Mouse (Mus musculus) midbrain, embryonic 11.5 days (tissue): ENCODE data around the gene Kcnj1. TPM values are rescaled to one million over a fixed set of nuclear protein-coding genes. Genes with fewer than 3 reads are reported as not detected.

Source experiments
- ATAC-seq: fragments of 200-750 bp; cut with Nextera tagmentation; 2 replicates; pipeline ENCODE4 v1.8.0; 2017; ENCODE audit warnings: moderate TSS enrichment, moderate library complexity; ENCODE audit not compliant: low FRiP score
- DNase-seq: peaks from one replicate; pipeline ENCODE4 v3.0.0; 2015; ENCODE audit warnings: low spot score; ENCODE audit errors: missing footprints
- H3K27ac ChIP-seq: fragments of 300-500 bp; sonication (generic); 2 replicates; pipeline ENCODE4 v1.5.1; 2014; ENCODE audit warnings: low read depth, low read length
- H3K27me3 ChIP-seq: fragments of 300-500 bp; sonication (generic); 2 replicates; pipeline ENCODE4 v1.6.1; 2014; ENCODE audit warnings: mild to moderate bottlenecking, low read length, moderate library complexity, mixed read lengths; ENCODE audit not compliant: control insufficient read depth, insufficient read depth
- H3K36me3 ChIP-seq: fragments of 300-500 bp; sonication (generic); 2 replicates; pipeline ENCODE4 v1.6.1; 2014; ENCODE audit warnings: mild to moderate bottlenecking, low read length, moderate library complexity, mixed read lengths; ENCODE audit not compliant: control insufficient read depth, insufficient read depth
- H3K4me1 ChIP-seq: fragments of 300-500 bp; sonication (generic); 2 replicates; pipeline ENCODE4 v1.6.1; 2014; ENCODE audit warnings: low read length; ENCODE audit not compliant: control insufficient read depth, insufficient read depth
- H3K4me2 ChIP-seq: fragments of 300-500 bp; sonication (generic); 2 replicates; pipeline ENCODE4 v1.6.1; 2014; ENCODE audit warnings: mild to moderate bottlenecking, moderate library complexity
- H3K4me3 ChIP-seq: fragments of 300-500 bp; sonication (generic); 2 replicates; pipeline ENCODE4 v1.5.1; 2014; ENCODE audit warnings: low read depth, low read length
- H3K9ac ChIP-seq: fragments of 300-500 bp; sonication (generic); 2 replicates; pipeline ENCODE4 v1.6.1; 2014; ENCODE audit warnings: low read length
- H3K9me3 ChIP-seq: fragments of 300-500 bp; sonication (generic); 2 replicates; pipeline ENCODE4 v1.6.1; 2016; ENCODE audit warnings: low read length; ENCODE audit not compliant: control insufficient read depth
- WGBS: fragments of 180-500 bp; shearing (Covaris S2); extraction: QIAGEN DNeasy Blood & Tissue Kit; methylation state at CpG from one replicate; pipeline ENCODE4 v1.1.7; 2014; 5-methylcytosine and 5-hydroxymethylcytosine counted together
- polyA plus RNA-seq: library from polyadenylated mRNA; unstranded; fragments of >200 nt; fragmentation: Nextera tagmentation; extraction: Ambion mirVana; gene quantifications from 2 replicates; pipeline ENCODE4 v1.2.1, GENCODE M21; 2014

The Kcnj1 gene
- polyA plus RNA-seq: not detected in 2 replicates

- H3K27ac ChIP-seq: no peak within 1 kb of the TSS
Measured at GRCm38 (mm10) chr9:32372202-32372601, at the start of gene Kcnj1. Gene Kcnj1 (plus strand): TSS chr9:32372493.

GRCm38 (mm10) chr9:32323610-32324009, 48.7 kb upstream of the Kcnj1 start:
- H3K36me3 ChIP-seq: no peaks in the 10 kb centered on the region

More at GRCm38 (mm10) chr9:32372202-32372601, at the start of gene Kcnj1:
- Histone ChIP-seq H3K9ac (no peak within 1 kb of the TSS), H3K4me2 (no peak within 1 kb of the TSS), H3K36me3 (no peaks in the 10 kb centered on the region), H3K4me3 (no peak within 1 kb of the TSS), H3K9me3 (no peaks in the 10 kb centered on the region), H3K27me3 (no peaks in the 10 kb centered on the region), H3K4me1 (no peaks in the 10 kb centered on the region; the same call in 1 of the 2 replicates)
- 92% methylated on average over 6 of the region's 6 CpGs for WGBS
- ATAC-seq (no peak), DNase-seq (no peak)

GRCm38 (mm10) chr9:32328777-32329176, 43.5 kb upstream of the Kcnj1 start:
- Histone ChIP-seq H3K4me3 (no peak overlapping the region), H3K9ac (no peak overlapping the region), H3K36me3 (no peaks in the 10 kb centered on the region), H3K27ac (no peak overlapping the region), H3K4me2 (no peak overlapping the region), H3K9me3 (no peaks in the 10 kb centered on the region), H3K27me3 (no peaks in the 10 kb centered on the region), H3K4me1 (no peaks in the 10 kb centered on the region)
- DNase-seq (no peak), ATAC-seq (no peak)
- 91% methylated on average over 4 of the region's 4 CpGs for WGBS

More at GRCm38 (mm10) chr9:32323610-32324009, 48.7 kb upstream of the Kcnj1 start:
- Histone ChIP-seq H3K9me3 (no peaks in the 10 kb centered on the region), H3K27me3 (no peaks in the 10 kb centered on the region), H3K4me3 (no peak overlapping the region), H3K4me1 (no peaks in the 10 kb centered on the region), H3K4me2 (no peak overlapping the region), H3K9ac (no peak overlapping the region), H3K27ac (no peak overlapping the region)
- no peak for ATAC-seq
- WGBS: 78% methylated on average over 7 of the region's 7 CpGs
- DNase-seq: no peak

DNA sequence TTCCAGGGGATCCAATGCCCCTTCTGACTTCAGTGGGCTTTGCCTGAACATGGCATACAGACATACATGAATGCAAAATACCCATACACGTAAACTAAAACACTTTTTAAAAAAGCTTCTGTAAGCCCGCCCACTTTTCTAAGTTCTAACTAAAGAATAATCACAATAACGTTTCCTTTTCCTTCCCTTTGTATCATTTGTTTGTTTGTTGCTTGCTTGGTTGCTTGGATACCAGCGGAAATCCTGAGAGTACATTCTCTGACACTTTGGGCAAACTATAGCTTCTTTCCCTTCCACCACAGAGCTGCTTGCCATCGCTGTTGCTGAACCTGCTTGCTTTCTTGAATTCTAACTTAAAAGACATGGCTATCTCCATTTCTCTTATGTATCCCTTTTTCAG, 41.1 kb upstream of the Kcnj1 start:
- Histone ChIP-seq H3K4me1 (no peaks in the 10 kb centered on the region), H3K9me3 (no peaks in the 10 kb centered on the region), H3K27me3 (no peaks in the 10 kb centered on the region), H3K36me3 (no peaks in the 10 kb centered on the region), H3K4me2 (no peak overlapping the region), H3K9ac (no peak overlapping the region), H3K27ac (no peak overlapping the region), H3K4me3 (no peak overlapping the region)
- DNase-seq (no peak), ATAC-seq (no peak)
- 85% methylated on average over 5 of the region's 5 CpGs for WGBS

- H3K9me3 ChIP-seq: no peaks in the 10 kb centered on the region
- no peaks in the 10 kb centered on the region for H3K36me3 ChIP-seq
- no peaks in the 10 kb centered on the region for H3K27me3 ChIP-seq
- ATAC-seq: no peak
- no peak overlapping the region for H3K4me2 ChIP-seq
- H3K4me1 ChIP-seq: no peaks in the 10 kb centered on the region
- H3K27ac ChIP-seq: no peak overlapping the region
- H3K9ac ChIP-seq: no peak overlapping the region
- DNase-seq: no peak
- 86% methylated on average over 13 of the region's 13 CpGs for WGBS
- H3K4me3 ChIP-seq: no peak overlapping the region
Measured at GRCm38 (mm10) chr9:32335389-32336150, 36.7 kb upstream of the Kcnj1 start.

- Histone ChIP-seq H3K4me3 (no peak overlapping the region), H3K4me2 (no peak overlapping the region), H3K36me3 (no peaks in the 10 kb centered on the region), H3K27me3 (peaks cover 30% of the 10 kb centered on the region), H3K9me3 (no peaks in the 10 kb centered on the region), H3K27ac (no peak overlapping the region), H3K4me1 (peaks cover 3% of the 10 kb centered on the region; the same call in 1 of the 2 replicates), H3K9ac (no peak overlapping the region)
- no peak for ATAC-seq
- 60% methylated on average over 5 of the region's 5 CpGs for WGBS
- no peak for DNase-seq
Measured at GRCm38 (mm10) chr9:32340831-32341230, 31.5 kb upstream of the Kcnj1 start.

- no peaks in the 10 kb centered on the region for H3K36me3 ChIP-seq
- H3K4me3 ChIP-seq: no peak overlapping the region
- no peak overlapping the region for H3K4me2 ChIP-seq
- H3K9ac ChIP-seq: no peak overlapping the region
- DNase-seq (no peak), ATAC-seq (no peak)
- peaks cover 31% of the 10 kb centered on the region for H3K27me3 ChIP-seq
- H3K27ac ChIP-seq: no peak overlapping the region
- 12% methylated on average over 8 of the region's 8 CpGs for WGBS
- peaks cover 3% of the 10 kb centered on the region; the same call in 1 of the 2 replicates for H3K4me1 ChIP-seq
- no peaks in the 10 kb centered on the region for H3K9me3 ChIP-seq
Measured at GRCm38 (mm10) chr9:32342929-32343328, 29.4 kb upstream of the Kcnj1 start.

- 1% methylated on average over 19 of the region's 20 CpGs for WGBS
- peak within 1 kb of the TSS; percentile 67 for H3K4me2 ChIP-seq
- H3K4me1 ChIP-seq: peaks cover 3% of the 10 kb centered on the region; the same call in 1 of the 2 replicates
- H3K9me3 ChIP-seq: no peaks in the 10 kb centered on the region
- peak within 1 kb of the TSS; percentile 57 for H3K9ac ChIP-seq
- H3K27me3 ChIP-seq: peaks cover 31% of the 10 kb centered on the region
- H3K27ac ChIP-seq: no peak within 1 kb of the TSS
- H3K36me3 ChIP-seq: no peaks in the 10 kb centered on the region
- DNase-seq (peak; percentile 94), ATAC-seq (peak; percentile 70)
- H3K4me3 ChIP-seq: peak within 1 kb of the TSS; percentile 35
Measured at GRCm38 (mm10) chr9:32344051-32344450, 28.2 kb upstream of the Kcnj1 start, which contains the start of gene Kcnj5. Gene Kcnj5 (minus strand): TSS chr9:32344350.

- H3K27ac ChIP-seq: no peak overlapping the region
- peak overlapping the region; percentile 67 for H3K4me2 ChIP-seq
- H3K9me3 ChIP-seq: no peaks in the 10 kb centered on the region
- no peaks in the 10 kb centered on the region for H3K36me3 ChIP-seq
- peak overlapping the region; percentile 57 for H3K9ac ChIP-seq
- H3K4me3 ChIP-seq: peak overlapping the region; percentile 35
- peaks cover 3% of the 10 kb centered on the region; the same call in 1 of the 2 replicates for H3K4me1 ChIP-seq
- H3K27me3 ChIP-seq: peaks cover 31% of the 10 kb centered on the region
- WGBS: 3% methylated on average over 21 of the region's 21 CpGs
- peak; percentile 47 for ATAC-seq
- peak; percentile 89 for DNase-seq
Measured at GRCm38 (mm10) chr9:32344489-32344888, 27.8 kb upstream of the Kcnj1 start.
